Mouse (Mus musculus): ENCODE results near the gene Stim1.
"Not testable (repeated sequence)": the region's sequence is repeated elsewhere in the genome, so short reads cannot be mapped to it uniquely, and the experiment has no call there.

Stim1 gene

DNA sequence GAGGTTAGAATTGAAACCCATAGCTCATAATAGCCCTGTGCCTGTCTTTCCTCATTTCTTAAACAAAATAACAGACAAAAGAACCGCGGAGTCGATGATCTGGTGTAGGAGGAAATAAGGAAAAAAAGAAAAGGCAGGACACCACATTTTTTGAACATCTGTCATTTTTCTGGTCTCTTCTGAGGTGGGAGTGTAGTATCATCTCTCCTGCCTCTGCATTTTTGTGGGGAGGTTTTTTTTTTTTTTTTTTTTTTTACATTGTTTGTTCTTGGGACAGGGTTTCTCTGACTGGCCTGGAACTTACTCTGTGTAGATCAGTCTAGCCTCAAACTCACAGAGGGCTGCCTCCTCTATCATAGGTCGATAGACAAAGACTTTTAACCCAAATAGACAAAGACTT, 174.8 kb downstream of the Stim1 start:
- DNase-seq (ENCODE audit: low spot score) = no peak

DNA sequence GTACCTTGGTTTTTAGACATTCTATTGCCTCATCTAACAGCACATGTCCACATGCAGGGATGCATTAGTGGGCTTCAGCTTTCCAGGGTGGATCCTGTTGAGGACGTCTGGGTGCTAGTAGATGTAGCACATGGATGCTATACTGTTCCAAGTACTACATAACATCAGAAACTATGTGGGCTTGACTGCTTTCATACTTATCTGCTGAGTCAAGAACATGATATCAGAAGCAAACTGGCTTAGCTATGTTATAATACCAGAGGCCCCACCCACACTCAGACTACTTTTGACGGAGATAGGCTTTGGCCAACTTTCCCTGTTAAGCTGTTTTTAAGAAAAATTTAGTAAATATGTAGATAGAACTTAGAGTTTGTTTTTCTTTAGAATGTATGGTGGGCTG, 176.7 kb downstream of the Stim1 start:
- no peak for DNase-seq (ENCODE audit: low spot score)

DNA sequence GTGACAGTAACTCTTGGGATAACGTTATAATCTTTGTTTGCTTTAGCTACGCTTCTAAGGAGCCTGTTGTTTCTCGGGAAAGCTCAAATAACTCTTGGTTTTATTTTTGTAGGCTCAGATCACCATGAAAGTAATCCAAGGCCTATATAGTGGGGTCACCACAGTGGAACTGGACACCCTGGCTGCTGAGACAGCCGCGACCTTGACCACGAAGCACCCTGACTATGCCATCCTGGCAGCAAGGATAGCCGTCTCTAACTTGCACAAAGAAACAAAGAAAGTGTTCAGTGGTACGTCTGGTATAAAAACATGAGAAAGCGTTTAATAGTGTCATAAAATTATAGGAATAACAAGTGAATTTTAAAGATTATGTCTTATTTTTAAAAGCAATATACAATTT, 178.8 kb downstream of the Stim1 start:
- no peak for DNase-seq (ENCODE audit: low spot score)

DNA sequence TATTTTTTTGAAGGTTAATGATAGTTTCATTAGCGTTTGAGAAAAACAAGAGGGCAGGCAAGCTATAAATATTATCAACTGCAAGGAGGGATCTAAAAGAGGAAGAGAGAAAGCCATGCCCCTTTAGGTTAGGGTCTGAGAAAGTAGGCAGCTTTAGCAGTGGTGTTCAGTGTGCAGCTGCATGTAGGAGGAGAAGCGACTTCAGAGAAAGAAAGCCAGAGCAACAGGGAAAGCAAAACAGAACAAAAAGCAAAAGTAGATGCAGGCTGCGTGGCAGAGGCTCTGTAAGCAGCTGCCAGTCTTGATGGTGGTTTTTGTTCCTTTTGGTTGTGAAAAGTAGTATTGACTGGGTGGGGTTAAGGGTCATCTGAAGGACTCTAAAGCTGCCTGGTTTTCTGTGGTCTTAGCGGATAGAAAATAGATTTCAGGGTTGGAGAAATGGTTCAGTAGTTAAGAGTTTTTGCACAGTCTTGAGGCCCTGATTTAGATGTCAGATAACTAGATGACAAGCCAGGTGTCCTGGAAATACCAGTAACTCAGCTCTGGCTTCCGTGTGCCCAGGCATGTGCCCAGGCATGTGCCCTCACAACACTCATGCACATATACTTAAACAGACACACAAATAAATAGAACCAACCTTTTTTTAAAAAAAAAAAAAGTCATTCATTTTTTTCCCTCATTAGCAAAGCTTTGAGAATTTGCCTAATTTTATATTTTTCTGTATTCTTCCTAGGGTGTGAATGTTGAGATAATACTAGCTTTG, 191.2 kb downstream of the Stim1 start:
- DNase-seq (ENCODE audit: low spot score) = no peak

DNA sequence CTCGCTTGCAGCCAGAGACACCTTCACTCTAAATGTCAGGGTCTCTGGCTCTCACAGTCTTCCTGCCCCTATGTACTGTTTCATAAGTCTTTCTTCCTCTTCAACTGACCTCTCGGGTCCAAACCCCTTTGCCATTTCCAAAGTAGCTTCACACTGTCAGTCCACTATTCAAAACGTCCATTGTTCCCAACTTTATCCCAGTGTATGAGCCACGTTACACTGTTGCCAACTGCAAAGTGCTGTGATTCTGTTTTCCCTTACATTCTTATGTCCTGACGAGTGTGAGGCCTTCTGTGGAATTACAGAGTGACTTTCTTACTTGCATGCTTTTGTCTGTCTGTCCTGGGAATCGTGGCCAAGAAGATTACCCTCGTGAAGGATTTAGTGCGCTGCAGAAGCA, 200.0 kb downstream of the Stim1 start:
- no peak for DNase-seq (ENCODE audit: low spot score)

GRCm38 (mm10) chr7:102472675-102473074, 205.1 kb downstream of the Stim1 start:
- no peak for DNase-seq (ENCODE audit: low spot score)

DNA sequence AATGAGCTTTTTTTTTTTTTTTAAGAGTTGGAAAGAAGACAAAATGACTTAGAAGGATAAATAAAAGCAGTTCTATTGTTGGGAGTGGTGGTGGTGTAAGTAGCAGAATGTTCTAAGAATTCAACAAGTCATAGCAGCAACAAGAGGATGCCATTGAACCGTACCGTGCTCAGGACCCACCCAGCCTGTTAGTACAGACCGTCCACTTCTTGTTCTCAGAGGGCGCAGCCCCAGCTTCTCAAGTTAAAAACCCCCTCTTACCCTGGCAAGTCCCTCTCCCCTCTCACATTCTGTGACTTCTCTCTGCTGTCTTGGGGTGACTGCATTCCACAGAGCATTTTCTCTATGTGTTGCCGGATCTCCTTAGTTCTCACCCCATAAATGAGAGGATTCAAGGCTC, 209.0 kb downstream of the Stim1 start:
- DNase-seq (ENCODE audit: low spot score) = no peak

DNA sequence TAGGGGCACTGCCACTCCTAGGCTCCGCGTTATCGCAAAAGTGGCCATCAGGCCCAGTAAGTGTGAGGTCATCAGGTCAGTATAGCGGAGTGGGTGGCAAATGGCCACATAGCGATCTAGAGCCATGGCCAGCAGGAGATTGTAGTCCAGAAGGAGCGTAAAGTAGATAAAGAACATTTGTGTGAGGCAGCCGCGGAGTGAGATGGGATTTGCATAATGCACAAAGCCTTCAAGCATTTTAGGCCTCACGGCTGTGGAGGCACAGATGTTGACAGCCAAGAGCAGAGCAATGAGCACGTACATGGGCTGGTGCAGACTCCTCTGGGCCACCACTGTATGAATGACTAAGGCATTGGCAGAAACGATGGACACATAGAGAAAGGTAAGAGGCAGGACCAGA, 209.8 kb downstream of the Stim1 start:
- no peak for DNase-seq (ENCODE audit: low spot score)

DNA sequence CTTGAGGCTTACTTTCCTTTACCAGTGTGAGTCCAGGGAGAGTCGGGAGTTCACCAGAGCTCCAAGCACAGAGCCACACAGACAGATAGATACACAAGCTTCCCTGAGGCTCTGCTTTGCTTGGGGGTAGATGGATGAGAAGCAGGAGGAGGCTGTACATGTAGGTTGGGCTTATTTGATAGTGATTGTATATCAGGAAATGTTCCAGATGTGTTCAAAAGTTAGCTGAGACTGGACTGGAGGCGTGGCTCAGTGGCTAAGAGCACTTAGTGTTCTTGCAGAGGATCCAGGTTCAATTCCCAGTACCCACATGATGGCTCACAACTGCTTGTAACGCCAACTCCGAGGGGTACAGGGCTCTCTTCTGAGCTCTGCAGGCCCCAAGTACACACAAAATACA, 210.8 kb downstream of the Stim1 start:
- no peak for DNase-seq (ENCODE audit: low spot score)

DNA sequence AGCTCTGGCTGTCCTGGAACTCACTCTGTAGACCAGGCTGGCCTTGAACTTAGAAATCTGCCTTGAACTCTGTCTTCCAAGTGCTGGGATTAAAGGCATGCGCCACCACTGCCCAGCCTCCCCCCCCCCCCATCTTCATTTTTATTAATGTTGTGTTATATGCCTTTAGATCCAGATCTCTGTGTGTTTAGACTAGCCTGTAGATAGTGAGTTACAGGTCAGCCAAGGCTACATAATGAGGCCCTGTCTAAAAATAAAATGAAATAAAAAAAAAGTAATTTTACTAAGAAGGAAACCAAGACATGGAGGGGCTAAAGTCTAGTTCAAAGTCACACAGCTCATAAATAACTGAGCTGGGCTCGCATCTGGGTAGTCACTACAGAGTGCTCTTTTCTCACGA, 211.3 kb downstream of the Stim1 start:
- no peak for DNase-seq (ENCODE audit: low spot score)

DNA sequence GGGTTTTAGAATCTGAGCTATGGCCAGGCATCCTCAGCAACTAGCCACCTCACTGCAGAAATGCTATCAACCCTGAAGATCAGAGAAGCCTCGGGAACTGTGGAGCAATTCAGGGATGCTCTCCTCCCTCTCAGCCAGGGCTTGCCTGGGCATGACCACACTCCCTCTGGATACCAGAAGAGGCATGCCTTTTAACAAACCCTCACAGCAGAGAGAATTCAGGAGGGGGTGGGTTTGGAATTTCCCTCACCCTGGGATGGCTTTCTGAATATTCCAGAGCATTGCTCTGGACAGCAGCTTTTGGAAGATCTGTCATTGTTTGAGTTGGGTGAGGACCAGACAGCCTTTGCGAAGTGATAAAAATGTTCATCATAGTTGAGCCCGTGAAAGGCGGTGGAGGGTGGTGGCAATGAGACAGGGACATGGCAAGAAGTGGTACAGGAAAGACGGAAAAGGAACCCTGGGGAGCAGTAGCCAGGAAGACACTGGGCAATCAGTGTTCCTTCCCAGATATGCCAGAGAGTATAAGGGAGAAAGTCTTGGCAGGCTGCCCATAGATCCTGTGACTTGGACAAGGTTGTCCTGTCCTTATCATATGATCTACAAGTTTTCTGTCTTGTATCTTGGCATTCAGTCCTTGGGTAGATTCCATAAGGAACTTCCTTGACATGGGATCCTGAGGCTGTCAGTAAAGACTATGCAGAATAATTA, 211.9 kb downstream of the Stim1 start:
- DNase-seq (ENCODE audit: low spot score) = no peak

DNA sequence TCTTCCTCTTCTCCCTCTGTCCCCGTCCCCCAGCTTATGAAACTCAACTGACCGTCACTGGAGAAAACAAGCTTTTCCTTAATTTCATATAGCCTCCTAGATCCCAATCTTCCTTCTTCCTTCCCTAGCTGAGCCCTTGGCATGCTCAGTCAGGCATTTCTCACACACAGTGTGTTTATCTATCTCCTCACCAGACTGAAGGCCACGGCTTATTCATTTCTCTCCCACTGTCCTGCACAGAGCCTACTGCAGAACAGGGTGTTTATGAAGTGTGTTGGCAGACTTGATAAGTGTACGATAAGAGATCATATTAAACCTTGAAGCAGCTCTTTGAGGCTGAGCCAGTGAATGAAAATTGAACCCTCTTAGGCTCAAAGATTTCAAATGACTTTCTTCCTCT, 213.2 kb downstream of the Stim1 start:
- DNase-seq (ENCODE audit: low spot score) = no peak

GRCm38 (mm10) chr7:102481579-102481978, 214.0 kb downstream of the Stim1 start, which contains the start of gene Olfr543:
TSS of gene Olfr543 (minus strand) at chr7:102481679.
- DNase-seq (ENCODE audit: low spot score) = no peak

DNA sequence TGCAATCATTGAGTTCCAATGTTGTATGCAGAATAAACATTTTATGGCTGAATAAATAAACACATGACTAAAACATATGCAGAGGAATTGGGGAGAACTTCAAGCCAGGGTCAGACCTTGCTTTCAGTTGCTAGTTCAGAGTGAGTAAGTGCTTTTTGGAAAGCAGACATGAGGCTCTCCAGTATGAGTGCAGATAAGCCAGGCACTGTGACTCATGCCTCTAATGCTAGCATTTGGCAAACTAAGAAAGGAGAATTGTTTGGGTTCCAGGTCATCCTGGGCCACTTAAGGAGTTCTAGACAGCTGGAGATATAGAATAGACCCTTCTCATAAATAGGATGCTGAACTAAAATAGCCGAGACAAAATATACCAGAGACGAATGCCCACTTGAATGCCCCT, 216.1 kb downstream of the Stim1 start:
- DNase-seq (ENCODE audit: low spot score) = no peak

DNA sequence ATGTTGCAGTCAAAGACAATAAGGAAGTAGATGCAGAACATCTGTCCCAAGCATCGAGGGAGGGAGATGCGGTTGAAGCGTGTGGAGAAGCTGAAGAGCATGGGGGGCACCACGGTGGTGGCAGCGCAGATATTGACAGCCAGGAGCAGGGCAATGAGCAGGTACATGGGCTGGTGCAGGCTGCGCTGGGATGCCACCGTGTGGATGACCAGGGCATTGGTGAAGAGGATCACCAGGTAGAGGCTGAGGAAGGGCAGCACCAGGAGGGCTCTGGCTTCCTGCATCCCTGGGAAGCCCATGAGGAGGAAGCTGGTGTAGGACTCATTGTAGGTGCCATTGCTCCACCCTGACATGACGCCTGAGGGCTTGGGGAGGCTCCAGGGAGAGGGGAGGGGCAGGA, 217.2 kb downstream of the Stim1 start:
- not testable (repeated sequence) for DNase-seq (ENCODE audit: low spot score)

GRCm38 (mm10) chr7:102486105-102486504, 218.5 kb downstream of the Stim1 start:
- DNase-seq (ENCODE audit: low spot score) = no peak
